Comparison of ENCODE assay signal across 7 mouse cellular contexts in the genomic region with DNA sequence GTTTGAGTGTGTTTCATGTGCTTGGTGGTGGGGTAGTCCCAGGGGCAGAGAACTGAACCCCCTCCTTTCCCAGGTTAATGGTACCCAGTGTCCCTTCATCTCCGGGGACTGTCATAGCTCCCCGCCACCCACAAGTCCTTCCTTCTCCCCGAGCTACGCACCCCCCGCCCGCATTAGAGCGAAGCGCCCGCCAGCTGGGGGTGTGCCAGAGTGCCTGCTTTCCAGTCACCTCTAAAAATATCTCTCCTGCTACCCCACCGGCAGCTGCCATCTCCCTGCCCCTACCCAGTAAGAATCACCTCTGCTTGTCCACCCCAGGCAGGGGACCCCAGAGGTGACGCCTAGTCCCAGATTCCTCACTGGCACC. TPM values are rescaled to one million over a fixed set of nuclear protein-coding genes. Genes with fewer than 3 reads are reported as not detected.
DNase-seq lines count a peak whose midpoint lies in the region; ATAC-seq and TF ChIP-seq lines count a peak whose summit lies in the region.

No protein-coding gene starts in this region.

- H3K27ac ChIP-seq in cerebellum, adult 2 months (ENCODE audit: insufficient read depth, low read length) = peak overlapping the region; percentile 83
- H3K27ac ChIP-seq in gastrocnemius, adult 2 months = peak overlapping the region; percentile 99
- no peak overlapping the region for H3K27ac ChIP-seq in hindbrain, embryonic 13.5 days
- no peak overlapping the region for H3K27ac ChIP-seq in limb, embryonic 12.5 days
- no peak overlapping the region for H3K27ac ChIP-seq in midbrain, embryonic 12.5 days (replicated peaks)

- no peak for TF ChIP-seq POLR2A in cerebellum, adult 2 months (IDR thresholded peaks at IDR 0.05; ENCODE audit: borderline replicate concordance, insufficient read depth, low read length)

- peak; percentile 65; the same call in 1 of the 2 replicates for ATAC-seq in hindbrain, embryonic 13.5 days (ENCODE audit: low FRiP score)
- no peak for ATAC-seq in limb, embryonic 12.5 days (ENCODE audit: insufficient number of reproducible peaks, insufficient read depth, low FRiP score, low TSS enrichment, low read depth)
- no peak for ATAC-seq in midbrain, embryonic 12.5 days (ENCODE audit: low FRiP score, low read depth)

- no peaks in the 10 kb centered on the region for H3K9me3 ChIP-seq in hindbrain, embryonic 13.5 days
- no peaks in the 10 kb centered on the region for H3K9me3 ChIP-seq in limb, embryonic 12.5 days
- no peaks in the 10 kb centered on the region for H3K9me3 ChIP-seq in midbrain, embryonic 12.5 days

- no peak for TF ChIP-seq CTCF in cerebellum, adult 2 months (IDR thresholded peaks at IDR 0.05; ENCODE audit: borderline replicate concordance, insufficient read depth, low read depth, low read length)
- TF ChIP-seq CTCF in gastrocnemius, adult 2 months (IDR thresholded peaks at IDR 0.05) = no peak

- peak overlapping the region; percentile 98 for H3K4me2 ChIP-seq in hindbrain, embryonic 13.5 days
- peak overlapping the region; percentile 97 for H3K4me2 ChIP-seq in limb, embryonic 12.5 days
- H3K4me2 ChIP-seq in midbrain, embryonic 12.5 days (replicated peaks) = peak overlapping the region; percentile 96

- H3K4me1 ChIP-seq in cerebellum, adult 2 months (ENCODE audit: control insufficient read depth, insufficient read depth, low read length) = no peaks in the 10 kb centered on the region; the same call in 1 of the 2 replicates
- H3K4me1 ChIP-seq in hindbrain, embryonic 13.5 days (replicated peaks) = peaks cover 11% of the 10 kb centered on the region
- H3K4me1 ChIP-seq in limb, embryonic 12.5 days (replicated peaks) = peaks cover 7% of the 10 kb centered on the region
- peaks cover 14% of the 10 kb centered on the region for H3K4me1 ChIP-seq in midbrain, embryonic 12.5 days

- H3K9ac ChIP-seq in hindbrain, embryonic 13.5 days = peak overlapping the region; percentile 80
- peak overlapping the region; percentile 66 for H3K9ac ChIP-seq in limb, embryonic 12.5 days (replicated peaks)
- peak overlapping the region; percentile 59 for H3K9ac ChIP-seq in midbrain, embryonic 12.5 days (replicated peaks)

- no peaks in the 10 kb centered on the region for H3K27me3 ChIP-seq in cerebellum, adult 2 months (ENCODE audit: control insufficient read depth, insufficient read depth, low read length)
- peaks cover 75% of the 10 kb centered on the region for H3K27me3 ChIP-seq in hindbrain, embryonic 13.5 days
- peaks cover 75% of the 10 kb centered on the region for H3K27me3 ChIP-seq in limb, embryonic 12.5 days
- H3K27me3 ChIP-seq in midbrain, embryonic 12.5 days = peaks cover 78% of the 10 kb centered on the region

- peak overlapping the region; percentile 84 for H3K4me3 ChIP-seq in cerebellum, adult 2 months (replicated peaks; ENCODE audit: insufficient read depth, low read depth, low read length)
- H3K4me3 ChIP-seq in gastrocnemius, adult 2 months = peak overlapping the region; percentile 95
- peak overlapping the region; percentile 69 for H3K4me3 ChIP-seq in hindbrain, embryonic 13.5 days
- peak overlapping the region; percentile 65 for H3K4me3 ChIP-seq in limb, embryonic 12.5 days (replicated peaks)
- H3K4me3 ChIP-seq in midbrain, embryonic 12.5 days = peak overlapping the region; percentile 53

- intact Hi-C loops in gastrocnemius, adult 2 months (cut with DNase I) = loop anchor here (2.0 kb wide), 1 partner anchor 48 kb away; no protein-coding TSS in a partner anchor

- H3K36me3 ChIP-seq in hindbrain, embryonic 13.5 days = no peaks in the 10 kb centered on the region
- H3K36me3 ChIP-seq in limb, embryonic 12.5 days = no peaks in the 10 kb centered on the region
- no peaks in the 10 kb centered on the region for H3K36me3 ChIP-seq in midbrain, embryonic 12.5 days

- under 1% methylated on average over 11 of the region's 11 CpGs for WGBS in cerebellum, adult 2 months
- 1% methylated on average over 3 of the region's 11 CpGs for WGBS in hindbrain, embryonic 13.5 days
- 0% methylated on average over 11 of the region's 11 CpGs for WGBS in limb, embryonic 12.5 days
- WGBS in midbrain, embryonic 12.5 days = 6% methylated on average over 11 of the region's 11 CpGs

- peak; percentile 49 to 67 for DNase-seq in adrenal gland, adult 18-20 months (ENCODE audit: low spot score in 2 of 2)
- DNase-seq in cerebellum, adult 2 months = peak; percentile 81 to 84
- DNase-seq in gastrocnemius, adult 2 months = peak; percentile 95
- DNase-seq in testis, postnatal 14 days (ENCODE audit: low spot score) = peak; percentile 49

RNA-seq across cellular contexts. Expression of a gene that starts 0.6 kb away (rescaled TPM):
- total RNA-seq in adrenal gland, adult 18-20 months (2021) = 100 to 1,000 TPM; 202 to 415 TPM
- 110 and 122 TPM in 2 replicates for polyA plus RNA-seq in cerebellum, adult 2 months (2012; rRNA removed)
- total RNA-seq in gastrocnemius, adult 2 months (2021) = 100 to 1,000 TPM; 274 to 394 TPM
- 0.39 TPM in 1 of 2 replicates, not detected in the other for polyA plus RNA-seq in hindbrain, embryonic 13.5 days (2015; fragmentation: Nextera tagmentation; extraction: Ambion mirVana)
- polyA plus RNA-seq in limb, embryonic 12.5 days (2016; fragmentation: Nextera tagmentation; extraction: Ambion mirVana) = not detected in 2 replicates
- not detected in 2 replicates for polyA plus RNA-seq in midbrain, embryonic 12.5 days (2016; fragmentation: Nextera tagmentation; extraction: Ambion mirVana)

RNA-seq across cellular contexts. Expression of a gene that starts 12.2 kb away (rescaled TPM):
- total RNA-seq in adrenal gland, adult 18-20 months (2021) = 10 to 100 TPM; 23.9 to 29.2 TPM
- polyA plus RNA-seq in cerebellum, adult 2 months (2012; rRNA removed) = 3.5 and 5.4 TPM in 2 replicates
- 1 to 10 TPM; 2.6 to 7.6 TPM for total RNA-seq in gastrocnemius, adult 2 months (2021)
- 4.1 and 4.8 TPM in 2 replicates for polyA plus RNA-seq in hindbrain, embryonic 13.5 days (2015; fragmentation: Nextera tagmentation; extraction: Ambion mirVana)
- polyA plus RNA-seq in limb, embryonic 12.5 days (2016; fragmentation: Nextera tagmentation; extraction: Ambion mirVana) = 10.1 and 10.2 TPM in 2 replicates
- polyA plus RNA-seq in midbrain, embryonic 12.5 days (2016; fragmentation: Nextera tagmentation; extraction: Ambion mirVana) = 2.6 and 4.1 TPM in 2 replicates

RNA-seq across cellular contexts. Expression of a gene that starts 17.4 kb away (rescaled TPM):
- 10 to 100 TPM; 13.9 to 15.4 TPM for total RNA-seq in adrenal gland, adult 18-20 months (2021)
- polyA plus RNA-seq in cerebellum, adult 2 months (2012; rRNA removed) = 3.2 and 3.9 TPM in 2 replicates
- total RNA-seq in gastrocnemius, adult 2 months (2021) = 1 to 10 TPM; 2.2 to 3.0 TPM
- polyA plus RNA-seq in hindbrain, embryonic 13.5 days (2015; fragmentation: Nextera tagmentation; extraction: Ambion mirVana) = 2.1 and 2.4 TPM in 2 replicates
- polyA plus RNA-seq in limb, embryonic 12.5 days (2016; fragmentation: Nextera tagmentation; extraction: Ambion mirVana) = 3.8 and 4.5 TPM in 2 replicates
- polyA plus RNA-seq in midbrain, embryonic 12.5 days (2016; fragmentation: Nextera tagmentation; extraction: Ambion mirVana) = 1.8 TPM in 2 replicates

Comparison
In these comparisons a context has a peak if more than half of its experiments do, and no peak if none do; other contexts are left out.
1. H3K27ac ChIP-seq: peak in cerebellum, adult 2 months (single experiment) and gastrocnemius, adult 2 months (single experiment); none in hindbrain, embryonic 13.5 days (single experiment), limb, embryonic 12.5 days (single experiment) and midbrain, embryonic 12.5 days (single experiment).
2. RNA of a gene that starts 0.6 kb away (polyA plus RNA-seq): 110 to 122 TPM in cerebellum, adult 2 months; not detected in limb, embryonic 12.5 days, 0.39 TPM in hindbrain, embryonic 13.5 days and not detected in midbrain, embryonic 12.5 days; every median in the first group is over 10 times any median in the second.
3. Peak in every context shown above with its lines, with median percentiles within 50 percentile points of each other: DNase-seq, H3K4me3 ChIP-seq, H3K4me2 ChIP-seq and H3K9ac ChIP-seq.